Mouse (Mus musculus) cerebellum, adult 9-10 months (tissue): ENCODE data around the gene Gm8082.
"Not testable (repeated sequence)": the region's sequence is repeated elsewhere in the genome, so short reads cannot be mapped to it uniquely, and the experiment has no call there.

Experiments
- DNase-seq: peaks from one replicate; pipeline ENCODE4 v3.0.0; 2022

The Gm8082 gene

DNA sequence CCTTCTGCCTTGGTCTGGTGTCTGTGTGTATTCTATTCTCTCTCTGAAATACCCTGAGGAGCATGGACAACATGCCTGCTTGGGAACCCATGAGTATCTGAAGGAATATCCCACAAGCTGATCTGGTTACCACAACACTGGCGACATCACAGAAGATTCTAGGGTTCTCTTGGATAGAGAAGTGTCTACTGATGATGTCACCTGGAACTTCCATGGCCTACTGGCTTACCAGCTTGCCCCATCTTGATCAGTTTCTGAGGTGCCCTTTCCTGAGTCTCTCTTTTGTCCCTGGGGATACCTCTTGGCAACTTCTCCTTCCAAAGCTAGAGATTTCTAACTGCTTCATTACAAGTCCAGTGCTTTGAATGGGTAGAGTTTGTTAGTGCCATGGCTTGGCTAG lies at the start of gene Gm8082:
Gm8082 (minus strand) TSS at position 101 of the 400 bp plus-strand sequence.
- DNase-seq = not testable (repeated sequence)

DNA sequence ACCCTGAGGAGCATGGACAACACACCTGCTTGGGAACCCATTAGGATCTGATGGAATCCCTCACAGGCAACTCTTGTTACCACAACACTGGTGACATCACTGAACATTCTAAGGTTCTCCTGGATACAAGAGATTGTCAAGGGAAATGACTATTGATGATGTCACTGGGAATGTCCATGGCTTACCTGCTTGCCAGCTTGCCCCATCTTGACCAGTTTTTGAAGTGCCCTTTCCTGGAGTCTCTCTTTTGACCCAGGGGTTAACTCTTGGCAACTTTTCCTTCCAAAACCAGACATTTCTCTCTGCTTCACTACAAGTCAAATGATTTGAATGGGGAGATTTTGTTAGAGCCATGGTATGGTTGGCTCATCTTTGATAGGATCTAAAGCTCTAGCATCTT lies 22.1 kb upstream of the Gm8082 start, which contains the start of gene Gm10376:
Gm10376 (minus strand) TSS at position 101 of the 400 bp plus-strand sequence.
- not testable (repeated sequence) for DNase-seq
